Mouse (Mus musculus): ENCODE measurements around the gene Pus1. TPM values are rescaled to one million over a fixed set of nuclear protein-coding genes. Genes with fewer than 3 reads are reported as not detected.

Gene Pus1
- total RNA-seq (2015) (7.0 and 8.2 TPM in 2 replicates), total RNA-seq (2017) (20.4 and 21.6 TPM in 2 replicates)

- peak; percentile 95 for ATAC-seq (ENCODE audit: poor library complexity, severe bottlenecking)
Observed at GRCm38 (mm10) chr5:110779998-110780760, at the start of gene Pus1. TSS of gene Pus1 (minus strand) at chr5:110780659.

- ATAC-seq (ENCODE audit: poor library complexity, severe bottlenecking): no peak
Observed at GRCm38 (mm10) chr5:110827576-110827975, 47.1 kb upstream of the Pus1 start.

GRCm38 (mm10) chr5:110826781-110827495, 46.5 kb upstream of the Pus1 start:
- no peak for ATAC-seq (ENCODE audit: poor library complexity, severe bottlenecking)

- ATAC-seq (ENCODE audit: poor library complexity, severe bottlenecking): no peak
Observed at GRCm38 (mm10) chr5:110824421-110824820, 44.0 kb upstream of the Pus1 start.

GRCm38 (mm10) chr5:110809667-110810325, 29.3 kb upstream of the Pus1 start, which contains the start of gene Ulk1:
TSS of gene Ulk1 (minus strand) at chr5:110810097.
- ATAC-seq (ENCODE audit: poor library complexity, severe bottlenecking): peak; percentile 81

GRCm38 (mm10) chr5:110808821-110809666, 28.6 kb upstream of the Pus1 start:
- no peak for ATAC-seq (ENCODE audit: poor library complexity, severe bottlenecking)

GRCm38 (mm10) chr5:110808061-110808631, 27.7 kb upstream of the Pus1 start:
- ATAC-seq (ENCODE audit: poor library complexity, severe bottlenecking): peak; percentile 70

- ATAC-seq (ENCODE audit: poor library complexity, severe bottlenecking): no peak
Observed at GRCm38 (mm10) chr5:110807453-110807852, 27.0 kb upstream of the Pus1 start.

GRCm38 (mm10) chr5:110806676-110807075, 26.2 kb upstream of the Pus1 start:
- ATAC-seq (ENCODE audit: poor library complexity, severe bottlenecking): no peak

GRCm38 (mm10) chr5:110806154-110806553, 25.7 kb upstream of the Pus1 start:
- no peak for ATAC-seq (ENCODE audit: poor library complexity, severe bottlenecking)

- no peak for ATAC-seq (ENCODE audit: poor library complexity, severe bottlenecking)
Observed at GRCm38 (mm10) chr5:110804012-110804743, 23.7 kb upstream of the Pus1 start.

- no peak for ATAC-seq (ENCODE audit: poor library complexity, severe bottlenecking)
Observed at GRCm38 (mm10) chr5:110802809-110803208, 22.4 kb upstream of the Pus1 start.

- ATAC-seq (ENCODE audit: poor library complexity, severe bottlenecking): no peak
Observed at GRCm38 (mm10) chr5:110802186-110802585, 21.7 kb upstream of the Pus1 start.

- no peak for ATAC-seq (ENCODE audit: poor library complexity, severe bottlenecking)
Observed at GRCm38 (mm10) chr5:110801036-110801624, 20.7 kb upstream of the Pus1 start.

GRCm38 (mm10) chr5:110797696-110798095, 17.2 kb upstream of the Pus1 start:
- ATAC-seq (ENCODE audit: poor library complexity, severe bottlenecking): no peak

GRCm38 (mm10) chr5:110794363-110794762, 13.9 kb upstream of the Pus1 start:
- no peak for ATAC-seq (ENCODE audit: poor library complexity, severe bottlenecking)

GRCm38 (mm10) chr5:110788684-110789083, 8.2 kb upstream of the Pus1 start:
- ATAC-seq (ENCODE audit: poor library complexity, severe bottlenecking): peak; percentile 77

- ATAC-seq (ENCODE audit: poor library complexity, severe bottlenecking): 0 out of 2 replicates have a peak, but pooled peaks have one; percentile 26
Observed at GRCm38 (mm10) chr5:110786081-110786835, 5.8 kb upstream of the Pus1 start.

All from megakaryocyte, adult 5-6 weeks (primary cell).